Mouse (Mus musculus) embryonic facial prominence, embryonic 13.5 days (tissue): ENCODE measurements at regions not wholly inside any gene's neighbourhood (a gene's known extent, or its start where the extent isn't known, plus 50 kb on each side); places are given as distances from the start of the nearest gene placed in this dataset.

Source experiments
- ATAC-seq: fragments of 200-750 bp; cut with Nextera tagmentation; 2 replicates; pipeline ENCODE4 v1.8.0; 2017; ENCODE audit warnings: low read depth; ENCODE audit not compliant: insufficient number of reproducible peaks, insufficient read depth, low FRiP score, low TSS enrichment
- H3K27ac ChIP-seq: fragments of 300-500 bp; sonication (generic); 2 replicates; pipeline ENCODE4 v1.5.1; 2015; ENCODE audit warnings: moderate library complexity, mild to moderate bottlenecking, inconsistent platforms
- H3K27me3 ChIP-seq: fragments of 300-500 bp; sonication (generic); 2 replicates; pipeline ENCODE4 v1.6.1; 2015; ENCODE audit warnings: mild to moderate bottlenecking, inconsistent platforms
- H3K36me3 ChIP-seq: fragments of 300-500 bp; sonication (generic); 2 replicates; pipeline ENCODE4 v1.6.1; 2015; ENCODE audit warnings: mild to moderate bottlenecking, inconsistent platforms
- H3K4me1 ChIP-seq: fragments of 300-500 bp; sonication (generic); 2 replicates; pipeline ENCODE4 v1.6.1; 2015; ENCODE audit warnings: inconsistent platforms
- H3K4me2 ChIP-seq: fragments of 300-500 bp; sonication (generic); 2 replicates; pipeline ENCODE4 v1.6.1; 2015; ENCODE audit warnings: moderate library complexity, mild to moderate bottlenecking, inconsistent platforms
- H3K4me3 ChIP-seq: fragments of 300-500 bp; sonication (generic); 2 replicates; pipeline ENCODE4 v1.5.1; 2015; ENCODE audit warnings: mild to moderate bottlenecking, inconsistent platforms
- H3K9ac ChIP-seq: fragments of 300-500 bp; sonication (generic); 2 replicates; pipeline ENCODE4 v1.6.1; 2015; ENCODE audit warnings: mild to moderate bottlenecking, inconsistent platforms
- H3K9me3 ChIP-seq: fragments of 300-500 bp; sonication (generic); 2 replicates; pipeline ENCODE4 v1.6.1; 2016; ENCODE audit warnings: inconsistent platforms
- WGBS: fragments of 180-500 bp; shearing (Covaris S2); methylation state at CpG from one replicate; pipeline ENCODE4 v1.1.7; 2015; ENCODE audit warnings: mixed read lengths; 5-methylcytosine and 5-hydroxymethylcytosine counted together

DNA sequence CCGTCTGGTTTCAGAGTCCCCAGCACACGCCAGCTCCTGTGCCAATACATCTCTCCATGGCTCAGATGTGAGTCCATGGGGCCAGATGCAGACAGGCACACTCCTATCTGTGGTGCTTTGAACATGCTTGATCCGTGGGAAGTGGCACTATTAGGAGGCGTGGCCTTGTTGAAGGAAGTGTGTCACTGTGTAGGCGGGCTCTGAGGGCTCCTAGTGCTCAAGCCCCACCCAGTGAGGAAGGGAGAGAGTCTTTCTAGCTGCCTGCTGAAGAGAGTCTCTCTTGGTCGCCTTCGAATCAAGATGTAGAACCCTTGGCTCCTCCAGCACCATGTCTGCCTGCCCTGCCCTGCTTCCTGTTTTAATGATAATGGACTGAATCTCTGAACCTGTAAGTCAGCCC lies 194.7 kb upstream of the Mvb12b start:
- ATAC-seq: no peak
- Histone ChIP-seq H3K36me3 (no peaks in the 10 kb centered on the region), H3K27me3 (no peaks in the 10 kb centered on the region), H3K27ac (no peak overlapping the region), H3K4me1 (no peaks in the 10 kb centered on the region), H3K9ac (no peak overlapping the region), H3K4me3 (no peak overlapping the region), H3K9me3 (no peaks in the 10 kb centered on the region), H3K4me2 (no peak overlapping the region)
- WGBS: 74% methylated on average over 7 of the region's 7 CpGs

DNA sequence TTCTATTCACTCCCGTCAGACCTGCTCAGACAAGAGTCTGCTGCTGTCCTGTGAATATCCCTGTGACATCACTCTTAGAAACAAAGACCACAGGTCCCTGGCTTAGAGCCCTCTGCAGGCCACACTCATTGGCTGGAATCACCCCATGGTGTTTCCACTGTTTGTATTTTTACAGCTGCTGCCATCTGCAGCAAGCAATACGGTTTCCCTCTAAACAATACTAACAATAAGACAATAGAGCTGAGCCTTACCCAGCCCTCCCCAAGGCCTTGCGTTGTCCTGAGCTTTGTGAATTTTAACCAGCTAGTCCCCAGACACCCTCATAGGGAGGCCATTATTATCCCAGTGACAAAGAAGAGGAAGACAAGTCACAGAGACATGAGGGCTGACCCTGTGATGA lies 192.4 kb upstream of the Mvb12b start:
- no peak for ATAC-seq
- H3K4me1 ChIP-seq: no peaks in the 10 kb centered on the region
- H3K27ac ChIP-seq: no peak overlapping the region
- H3K4me2 ChIP-seq: no peak overlapping the region
- 59% methylated on average over 3 of the region's 3 CpGs for WGBS
- no peaks in the 10 kb centered on the region for H3K27me3 ChIP-seq
- no peak overlapping the region for H3K4me3 ChIP-seq
- no peak overlapping the region for H3K9ac ChIP-seq
- no peaks in the 10 kb centered on the region for H3K9me3 ChIP-seq
- no peaks in the 10 kb centered on the region for H3K36me3 ChIP-seq

DNA sequence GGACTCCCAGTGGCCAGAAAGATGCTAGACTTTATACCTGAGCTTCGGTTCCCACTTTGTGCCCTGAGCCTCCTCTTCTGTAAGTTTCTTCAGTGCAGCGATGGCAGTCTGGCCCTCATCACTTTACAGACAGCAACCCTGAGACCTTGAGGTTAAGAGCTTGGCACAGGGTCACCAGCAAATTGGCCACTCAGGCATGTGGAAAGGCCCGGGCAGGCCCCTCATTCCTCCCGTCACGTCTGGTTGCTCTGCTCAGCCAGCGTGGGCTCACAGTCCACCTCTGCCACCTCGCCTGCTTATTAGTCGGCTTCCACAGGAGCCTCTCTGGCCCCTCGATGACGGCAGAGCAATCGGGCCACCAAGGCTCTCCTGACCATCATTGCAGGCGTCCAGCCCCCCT lies 191.5 kb upstream of the Mvb12b start:
- WGBS: 80% methylated on average over 12 of the region's 12 CpGs
- Histone ChIP-seq H3K4me2 (no peak overlapping the region), H3K36me3 (no peaks in the 10 kb centered on the region), H3K4me1 (no peaks in the 10 kb centered on the region), H3K4me3 (no peak overlapping the region), H3K27me3 (no peaks in the 10 kb centered on the region), H3K27ac (no peak overlapping the region), H3K9ac (no peak overlapping the region), H3K9me3 (no peaks in the 10 kb centered on the region)
- no peak for ATAC-seq

DNA sequence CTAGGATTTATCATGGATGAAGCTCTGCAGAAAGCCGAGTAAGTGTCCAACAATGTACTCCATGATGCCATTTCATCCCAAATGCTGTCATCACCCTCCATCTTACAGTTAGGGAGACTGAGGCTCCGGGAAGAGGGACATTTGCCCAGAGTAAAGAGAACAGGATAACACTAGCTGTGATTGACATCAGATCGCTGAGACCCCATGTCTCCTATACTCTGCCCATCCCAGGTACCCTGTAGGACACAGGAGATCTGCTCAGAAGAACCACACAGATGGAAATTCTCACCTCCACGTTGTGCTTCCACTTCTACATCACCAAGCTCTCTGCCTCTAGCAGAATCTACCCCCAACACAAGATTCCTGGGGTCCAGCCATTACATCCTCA lies 191.1 kb upstream of the Mvb12b start:
- Histone ChIP-seq H3K9me3 (no peaks in the 10 kb centered on the region), H3K4me1 (no peaks in the 10 kb centered on the region), H3K9ac (no peak overlapping the region), H3K36me3 (no peaks in the 10 kb centered on the region), H3K27me3 (no peaks in the 10 kb centered on the region), H3K27ac (no peak overlapping the region), H3K4me2 (no peak overlapping the region), H3K4me3 (no peak overlapping the region)
- no peak for ATAC-seq
- WGBS: 90% methylated on average over 4 of the region's 4 CpGs

DNA sequence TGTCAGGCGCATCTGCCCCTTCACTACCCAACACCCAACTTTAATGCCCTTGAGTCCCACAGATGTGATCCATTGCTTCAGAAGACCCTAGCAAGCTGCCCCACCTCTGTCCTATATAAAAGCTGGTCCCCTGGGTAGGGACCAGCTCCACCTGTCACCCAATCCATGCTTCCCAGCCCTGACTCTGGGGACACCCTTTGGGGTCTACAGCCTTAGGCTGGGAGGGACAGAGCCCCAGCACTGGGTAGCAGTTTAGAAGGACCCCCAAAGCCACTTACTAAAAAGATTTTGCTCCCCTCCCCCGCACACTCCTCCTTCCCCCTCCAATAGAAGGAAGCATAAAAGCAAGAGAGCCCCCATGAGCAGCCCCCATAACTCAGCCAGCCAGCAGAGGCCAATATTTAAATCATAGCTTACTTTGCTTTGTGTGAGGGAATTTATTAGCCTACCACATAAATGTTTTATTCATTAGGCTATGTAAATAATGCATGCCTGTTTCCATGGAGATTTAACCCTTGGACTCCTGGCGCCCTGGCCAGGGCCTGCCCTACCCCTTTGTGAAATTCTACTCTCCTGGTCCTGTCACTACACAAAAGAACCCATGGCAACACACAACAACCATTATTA lies 190.6 kb upstream of the Mvb12b start:
- Histone ChIP-seq H3K4me2 (no peak overlapping the region), H3K4me3 (no peak overlapping the region), H3K36me3 (no peaks in the 10 kb centered on the region), H3K9ac (no peak overlapping the region), H3K27ac (no peak overlapping the region), H3K9me3 (no peaks in the 10 kb centered on the region), H3K27me3 (no peaks in the 10 kb centered on the region), H3K4me1 (no peaks in the 10 kb centered on the region)
- WGBS: 77% methylated on average over 3 of the region's 3 CpGs
- no peak for ATAC-seq

DNA sequence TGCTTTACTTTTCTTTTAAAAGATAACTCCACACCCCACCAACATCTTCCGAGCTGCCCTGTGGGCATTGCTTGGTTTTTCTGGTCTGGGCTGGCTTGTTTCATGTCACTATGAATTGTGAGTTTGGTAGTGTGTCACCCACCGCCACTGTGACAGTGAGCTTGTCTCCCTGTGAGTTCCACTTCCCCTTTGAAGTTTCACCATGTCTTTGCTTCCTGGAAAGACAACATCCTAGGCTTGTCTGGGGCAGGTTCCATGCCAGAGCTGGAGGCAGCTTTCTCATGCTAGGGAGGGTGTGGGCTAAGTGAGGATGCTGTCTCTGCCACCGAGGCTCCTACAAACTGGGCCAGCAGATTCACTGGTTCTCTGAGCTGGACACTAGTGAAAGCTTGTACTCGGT lies 188.6 kb upstream of the Mvb12b start:
- H3K9me3 ChIP-seq: no peaks in the 10 kb centered on the region
- no peak overlapping the region for H3K4me3 ChIP-seq
- 67% methylated on average over 4 of the region's 4 CpGs for WGBS
- no peak for ATAC-seq
- no peak overlapping the region for H3K27ac ChIP-seq
- H3K36me3 ChIP-seq: no peaks in the 10 kb centered on the region
- no peak overlapping the region for H3K4me2 ChIP-seq
- H3K4me1 ChIP-seq: no peaks in the 10 kb centered on the region
- H3K9ac ChIP-seq: no peak overlapping the region
- no peaks in the 10 kb centered on the region for H3K27me3 ChIP-seq

DNA sequence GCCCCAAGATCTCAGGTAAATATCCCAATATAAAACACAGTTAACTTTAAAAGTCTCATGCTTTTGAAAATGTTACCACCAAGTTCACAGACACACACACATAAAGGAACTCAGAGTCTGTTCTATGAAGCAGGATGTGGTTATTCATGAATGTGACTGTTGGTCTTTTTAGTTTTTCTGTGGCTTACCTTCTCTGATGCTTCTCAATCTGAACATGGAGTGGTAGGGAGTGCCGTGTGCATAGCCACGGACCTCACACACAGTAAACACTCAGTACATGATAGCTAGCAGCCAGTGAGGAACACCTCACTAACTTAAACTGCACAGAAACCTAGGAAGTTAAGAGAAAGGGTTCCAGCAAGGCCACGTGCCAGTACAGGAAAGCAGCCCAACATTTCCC lies 186.3 kb upstream of the Mvb12b start:
- no peaks in the 10 kb centered on the region for H3K36me3 ChIP-seq
- H3K4me2 ChIP-seq: no peak overlapping the region
- no peak overlapping the region for H3K4me3 ChIP-seq
- H3K27me3 ChIP-seq: no peaks in the 10 kb centered on the region
- 70% methylated on average over 3 of the region's 3 CpGs for WGBS
- H3K4me1 ChIP-seq: no peaks in the 10 kb centered on the region
- no peaks in the 10 kb centered on the region for H3K9me3 ChIP-seq
- ATAC-seq: no peak
- H3K27ac ChIP-seq: no peak overlapping the region
- H3K9ac ChIP-seq: no peak overlapping the region

DNA sequence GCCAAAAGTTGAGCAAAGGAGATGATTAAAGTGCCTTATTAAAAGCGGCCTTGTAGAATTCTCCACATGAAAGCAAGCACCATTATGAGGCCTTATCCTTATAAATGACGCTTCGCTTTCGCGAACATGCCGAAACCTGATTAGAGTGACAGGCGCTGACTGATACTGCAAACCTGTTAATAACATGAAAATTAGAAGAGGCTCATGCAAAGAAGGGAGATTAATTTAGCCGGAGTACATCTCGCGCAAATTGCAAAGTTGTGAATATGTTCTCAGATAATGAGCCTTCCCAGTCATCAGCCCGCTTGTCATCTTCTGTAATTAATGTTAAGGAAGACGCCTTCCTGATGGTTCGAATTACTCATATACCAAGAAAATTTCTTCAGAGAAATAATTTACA lies 177.8 kb upstream of the Mvb12b start:
- Histone ChIP-seq H3K4me2 (no peak overlapping the region), H3K4me1 (no peaks in the 10 kb centered on the region), H3K27me3 (no peaks in the 10 kb centered on the region), H3K9me3 (no peaks in the 10 kb centered on the region), H3K9ac (no peak overlapping the region), H3K36me3 (no peaks in the 10 kb centered on the region), H3K27ac (no peak overlapping the region), H3K4me3 (no peak overlapping the region)
- ATAC-seq: no peak
- 92% methylated on average over 13 of the region's 13 CpGs for WGBS

DNA sequence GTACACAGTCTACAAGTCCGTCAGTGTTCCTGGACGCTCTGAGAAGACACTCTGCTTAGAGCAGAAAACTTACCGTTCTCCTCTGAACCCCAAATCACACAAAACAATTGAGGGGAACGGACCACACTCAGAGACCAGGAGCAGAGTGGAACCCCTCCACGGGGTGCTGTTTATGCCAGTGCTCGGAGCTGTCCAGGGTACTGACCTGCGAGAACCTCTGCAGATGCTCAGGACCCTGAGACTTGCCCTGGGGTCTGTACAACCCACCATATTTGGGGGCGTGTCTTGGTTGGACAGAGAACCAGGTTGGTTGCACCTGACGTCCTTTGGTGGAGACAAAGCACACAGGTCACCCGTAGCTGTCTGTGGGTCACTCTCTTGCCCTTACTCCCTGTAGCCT lies 177.3 kb upstream of the Mvb12b start:
- no peaks in the 10 kb centered on the region for H3K36me3 ChIP-seq
- H3K4me3 ChIP-seq: no peak overlapping the region
- no peak for ATAC-seq
- H3K27ac ChIP-seq: no peak overlapping the region
- H3K27me3 ChIP-seq: no peaks in the 10 kb centered on the region
- no peak overlapping the region for H3K9ac ChIP-seq
- WGBS: 43% methylated on average over 10 of the region's 10 CpGs
- H3K4me1 ChIP-seq: no peaks in the 10 kb centered on the region
- H3K4me2 ChIP-seq: no peak overlapping the region
- no peaks in the 10 kb centered on the region for H3K9me3 ChIP-seq

DNA sequence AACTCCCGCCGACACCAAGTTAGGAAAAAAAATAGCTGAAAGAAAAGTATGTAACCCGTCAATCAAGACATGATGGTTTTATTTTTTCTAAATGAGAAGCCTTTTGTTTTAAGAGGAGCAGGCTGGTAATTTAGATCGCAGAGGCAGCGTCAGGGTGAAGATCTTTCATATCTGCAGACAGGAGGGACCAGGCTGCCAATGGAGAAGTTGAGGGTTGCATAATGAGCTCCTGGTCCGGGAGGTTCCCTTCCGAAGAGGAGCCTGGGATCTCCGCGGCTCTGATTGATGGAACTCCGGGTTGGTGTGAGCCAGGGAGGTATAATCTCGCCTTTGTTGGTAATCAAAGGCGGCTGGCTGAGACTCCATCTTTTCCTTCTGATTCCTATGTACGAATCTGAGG lies 168.8 kb upstream of the Mvb12b start:
- 75% methylated on average over 13 of the region's 13 CpGs for WGBS
- Histone ChIP-seq H3K4me1 (no peaks in the 10 kb centered on the region), H3K9ac (no peak overlapping the region), H3K4me3 (no peak overlapping the region), H3K4me2 (no peak overlapping the region), H3K27me3 (no peaks in the 10 kb centered on the region), H3K27ac (no peak overlapping the region), H3K36me3 (no peaks in the 10 kb centered on the region), H3K9me3 (no peaks in the 10 kb centered on the region)
- no peak for ATAC-seq

DNA sequence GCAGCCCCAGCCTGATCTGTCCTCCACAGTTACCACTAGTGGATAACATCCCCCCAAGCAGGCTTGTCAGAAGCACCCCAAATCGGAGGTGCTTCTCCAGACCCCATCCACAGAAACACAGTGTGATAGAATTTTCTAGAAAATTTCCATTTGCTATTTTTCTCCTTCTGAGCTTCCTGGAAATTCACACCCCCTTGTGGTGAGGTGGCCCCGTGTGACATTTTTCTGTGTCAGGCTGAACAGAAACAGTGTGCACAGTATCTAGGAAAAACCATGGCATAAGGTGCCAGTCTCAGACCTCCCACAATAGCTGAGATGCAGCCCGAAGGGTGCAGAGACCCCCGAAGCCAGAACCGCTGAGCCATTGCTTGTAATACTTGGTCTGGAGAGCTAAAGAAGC lies 155.3 kb upstream of the Mvb12b start:
- no peak for ATAC-seq
- WGBS: 82% methylated on average over 5 of the region's 5 CpGs
- Histone ChIP-seq H3K4me2 (no peak overlapping the region), H3K27me3 (no peaks in the 10 kb centered on the region; the same call in 1 of the 2 replicates), H3K27ac (no peak overlapping the region), H3K4me3 (no peak overlapping the region), H3K4me1 (peaks cover 13% of the 10 kb centered on the region), H3K36me3 (no peaks in the 10 kb centered on the region), H3K9ac (no peak overlapping the region), H3K9me3 (no peaks in the 10 kb centered on the region)

DNA sequence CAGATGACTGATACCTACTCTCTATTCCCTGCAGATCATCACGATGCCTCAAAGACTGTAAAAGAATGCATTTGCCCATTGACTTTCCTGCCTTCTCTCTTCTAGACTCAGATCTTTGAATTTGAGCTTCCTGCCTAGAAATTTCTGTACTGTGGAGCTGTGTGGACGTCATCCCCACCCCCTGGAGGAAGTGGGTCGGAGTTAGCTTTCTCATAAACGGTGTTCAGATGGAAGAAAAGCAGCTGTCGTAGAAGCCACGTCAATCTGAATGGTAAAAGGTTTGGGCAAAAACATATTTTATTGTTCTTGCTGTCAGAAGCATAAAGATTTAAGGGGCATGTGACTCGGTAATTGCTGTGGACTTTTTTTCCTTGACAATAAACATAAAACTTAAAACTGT lies 154.6 kb upstream of the Mvb12b start:
- 47% methylated on average over 7 of the region's 7 CpGs for WGBS
- H3K9ac ChIP-seq: no peak overlapping the region
- H3K4me2 ChIP-seq: no peak overlapping the region
- H3K4me1 ChIP-seq: peaks cover 13% of the 10 kb centered on the region
- no peak for ATAC-seq
- H3K27ac ChIP-seq: no peak overlapping the region
- no peak overlapping the region for H3K4me3 ChIP-seq
- no peaks in the 10 kb centered on the region for H3K36me3 ChIP-seq
- H3K9me3 ChIP-seq: no peaks in the 10 kb centered on the region
- no peaks in the 10 kb centered on the region; the same call in 1 of the 2 replicates for H3K27me3 ChIP-seq

DNA sequence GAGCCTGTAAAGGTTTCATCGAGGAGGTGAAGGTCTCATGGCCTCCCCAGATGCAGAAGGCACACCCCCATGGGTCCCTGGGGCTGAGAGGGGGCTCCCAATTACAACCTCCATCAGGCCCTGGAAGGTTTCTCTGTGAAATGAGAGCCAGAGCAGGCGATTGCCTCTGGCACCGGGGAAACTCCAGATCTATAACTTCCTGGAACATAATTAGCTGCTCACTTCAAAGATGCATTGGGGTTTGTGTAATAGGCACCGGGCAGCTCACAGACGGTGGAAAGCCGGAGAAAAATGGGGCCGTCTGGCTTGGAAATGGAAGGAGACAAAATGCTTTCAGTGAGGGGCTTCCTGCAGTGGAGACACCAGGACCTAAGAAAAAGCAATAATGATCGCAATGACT lies 151.2 kb upstream of the Mvb12b start:
- Histone ChIP-seq H3K36me3 (no peaks in the 10 kb centered on the region), H3K4me3 (no peak overlapping the region), H3K9me3 (no peaks in the 10 kb centered on the region), H3K27ac (no peak overlapping the region), H3K4me2 (no peak overlapping the region), H3K4me1 (peaks cover 13% of the 10 kb centered on the region), H3K27me3 (no peaks in the 10 kb centered on the region; the same call in 1 of the 2 replicates), H3K9ac (no peak overlapping the region)
- ATAC-seq: no peak
- WGBS: 15% methylated on average over 8 of the region's 8 CpGs
